Mouse (Mus musculus) brown adipose tissue, adult 24 weeks (tissue): ENCODE data around the gene Spred1. TPM values are rescaled to one million over a fixed set of nuclear protein-coding genes. Genes with fewer than 3 reads are reported as not detected.
A peak's percentile ranks its signal among the peaks of the same experiment; 100 is the strongest.

Source experiments
- H3K27ac ChIP-seq: fragments of 200-500 bp; replicated peaks from 2 replicates; pipeline ENCODE4 v1.5.1; 2012; ENCODE audit warnings: low read depth, mild to moderate bottlenecking, low read length
- H3K4me1 ChIP-seq: fragments of 200-500 bp; 2 replicates; pipeline ENCODE4 v1.6.1; 2012; ENCODE audit warnings: low read length, mixed read lengths; ENCODE audit not compliant: control insufficient read depth, insufficient read depth, insufficient read length
- H3K4me3 ChIP-seq: fragments of 200-500 bp; 2 replicates; pipeline ENCODE4 v1.5.1; 2012; ENCODE audit warnings: low read depth, mild to moderate bottlenecking, low read length, moderate library complexity; ENCODE audit not compliant: insufficient read depth
- polyA plus RNA-seq: library from polyadenylated mRNA; stranded (reverse); fragments of >200 nt; gene quantifications from 2 replicates; pipeline ENCODE4 v1.2.4, GENCODE M21; 2012; ENCODE audit not compliant: missing spikeins, insufficient read depth, insufficient read length

Spred1 gene
- polyA plus RNA-seq, 1 experiment: 7.1 TPM

- Histone ChIP-seq H3K4me1 (peaks cover 3% of the 10 kb centered on the region; the same call in 1 of the 2 replicates), H3K4me3 (no peak overlapping the region), H3K27ac (peak overlapping the region; percentile 69; the same call in 1 of the 2 replicates)
Measured at GRCm38 (mm10) chr2:117105407-117105806, 15.8 kb upstream of the Spred1 start.

- H3K27ac ChIP-seq: 0 out of 2 replicates have a peak overlapping the region, but pooled peaks have one; percentile 5
- H3K4me1 ChIP-seq: peaks cover 3% of the 10 kb centered on the region; the same call in 1 of the 2 replicates
- no peak overlapping the region for H3K4me3 ChIP-seq
Measured at GRCm38 (mm10) chr2:117108059-117108458, 13.1 kb upstream of the Spred1 start.

- H3K27ac ChIP-seq: no peak overlapping the region
- no peak overlapping the region for H3K4me3 ChIP-seq
Measured at GRCm38 (mm10) chr2:117109296-117109695, 11.9 kb upstream of the Spred1 start.

GRCm38 (mm10) chr2:117110355-117110866 lies 10.8 kb upstream of the Spred1 start:
- Histone ChIP-seq H3K4me1 (peaks cover 8% of the 10 kb centered on the region), H3K4me3 (no peak overlapping the region), H3K27ac (no peak overlapping the region)

More at GRCm38 (mm10) chr2:117109296-117109695, 11.9 kb upstream of the Spred1 start:
- peaks cover 6% of the 10 kb centered on the region for H3K4me1 ChIP-seq

GRCm38 (mm10) chr2:117113262-117113661 lies 7.9 kb upstream of the Spred1 start:
- peaks cover 10% of the 10 kb centered on the region for H3K4me1 ChIP-seq

GRCm38 (mm10) chr2:117113762-117114161 lies 7.4 kb upstream of the Spred1 start:
- H3K27ac ChIP-seq: no peak overlapping the region
- H3K4me3 ChIP-seq: no peak overlapping the region
- peaks cover 10% of the 10 kb centered on the region for H3K4me1 ChIP-seq

More at GRCm38 (mm10) chr2:117113262-117113661, 7.9 kb upstream of the Spred1 start:
- H3K27ac ChIP-seq: no peak overlapping the region
- no peak overlapping the region for H3K4me3 ChIP-seq

- H3K4me1 ChIP-seq: peaks cover 15% of the 10 kb centered on the region
- H3K4me3 ChIP-seq: no peak overlapping the region
- H3K27ac ChIP-seq: no peak overlapping the region
Measured at GRCm38 (mm10) chr2:117118516-117118915, 2.7 kb upstream of the Spred1 start.

GRCm38 (mm10) chr2:117119291-117120245 lies 1.6 kb upstream of the Spred1 start:
- H3K4me1 ChIP-seq: peaks cover 9% of the 10 kb centered on the region
- H3K4me3 ChIP-seq: peak overlapping the region; percentile 74
- peak overlapping the region; percentile 83 for H3K27ac ChIP-seq

- Histone ChIP-seq H3K27ac (peak overlapping the region; percentile 91), H3K4me3 (peak overlapping the region; percentile 74), H3K4me1 (peaks cover 9% of the 10 kb centered on the region)
Measured at GRCm38 (mm10) chr2:117120246-117121211, 645 bp upstream of the Spred1 start.

- peak overlapping the region; percentile 74 for H3K4me3 ChIP-seq
- peaks cover 5% of the 10 kb centered on the region for H3K4me1 ChIP-seq
- H3K27ac ChIP-seq: peak overlapping the region; percentile 91
Measured at GRCm38 (mm10) chr2:117121984-117122605, 921 bp downstream of the Spred1 start.

- Histone ChIP-seq H3K4me1 (peaks cover 5% of the 10 kb centered on the region), H3K4me3 (peak overlapping the region; percentile 74), H3K27ac (no peak overlapping the region; the same call in 1 of the 2 replicates)
Measured at GRCm38 (mm10) chr2:117122701-117123337, 1.6 kb downstream of the Spred1 start.

- no peak overlapping the region for H3K4me3 ChIP-seq
- H3K27ac ChIP-seq: no peak overlapping the region
- H3K4me1 ChIP-seq: peaks cover 9% of the 10 kb centered on the region
Measured at GRCm38 (mm10) chr2:117123701-117124100, 2.5 kb downstream of the Spred1 start.

GRCm38 (mm10) chr2:117124839-117125238 lies 3.7 kb downstream of the Spred1 start:
- H3K4me1 ChIP-seq: peaks cover 4% of the 10 kb centered on the region
- no peak overlapping the region for H3K27ac ChIP-seq
- H3K4me3 ChIP-seq: no peak overlapping the region

GRCm38 (mm10) chr2:117129156-117129555 lies 8.0 kb downstream of the Spred1 start:
- Histone ChIP-seq H3K27ac (no peak overlapping the region), H3K4me1 (peaks cover 4% of the 10 kb centered on the region), H3K4me3 (no peak overlapping the region)
